Mouse (Mus musculus) gonadal fat pad, adult 2 months (tissue): ENCODE measurements around the gene Hist1h2ab. TPM values are rescaled to one million over a fixed set of nuclear protein-coding genes. Genes with fewer than 3 reads are reported as not detected.
"Not testable (repeated sequence)": the region's sequence is repeated elsewhere in the genome, so short reads cannot be mapped to it uniquely, and the experiment has no call there.

Experiments
- DNase-seq: peaks from one replicate; pipeline ENCODE4 v3.0.0-alpha.2; 2012; ENCODE audit warnings: low read depth
- polyA plus RNA-seq: library from polyadenylated mRNA; depleted of rRNA; stranded (reverse); fragments of >200 nt; gene quantifications from 2 replicates; pipeline ENCODE4 v1.2.3, GENCODE M21; 2012

The Hist1h2ab gene
- polyA plus RNA-seq, 1 experiment, result 2.9 TPM

- DNase-seq, result no peak
Observed at GRCm38 (mm10) chr13:23738041-23738440, 12.9 kb upstream of the Hist1h2ab start.

- no peak for DNase-seq
Observed at GRCm38 (mm10) chr13:23738677-23739068, 12.3 kb upstream of the Hist1h2ab start, which contains the start of gene Hist1h1c. TSS of gene Hist1h1c (plus strand) at chr13:23738808.

GRCm38 (mm10) chr13:23739069-23739921 lies 11.6 kb upstream of the Hist1h2ab start:
- no peak for DNase-seq

GRCm38 (mm10) chr13:23739922-23740252 lies 11.0 kb upstream of the Hist1h2ab start:
- DNase-seq, result no peak

GRCm38 (mm10) chr13:23740256-23740840 lies 10.6 kb upstream of the Hist1h2ab start:
- no peak for DNase-seq

- DNase-seq, result no peak
Observed at GRCm38 (mm10) chr13:23740910-23741309, 10.0 kb upstream of the Hist1h2ab start.

- no peak for DNase-seq
Observed at GRCm38 (mm10) chr13:23742007-23742406, 8.9 kb upstream of the Hist1h2ab start.

GRCm38 (mm10) chr13:23743215-23743614 lies 7.7 kb upstream of the Hist1h2ab start:
- DNase-seq, result no peak

GRCm38 (mm10) chr13:23743963-23744362 lies 7.0 kb upstream of the Hist1h2ab start:
- no peak for DNase-seq

GRCm38 (mm10) chr13:23744421-23745380 lies 6.2 kb upstream of the Hist1h2ab start:
- no peak for DNase-seq

GRCm38 (mm10) chr13:23745381-23746161 lies 5.4 kb upstream of the Hist1h2ab start, which contains the start of gene Hist1h3c:
TSS of gene Hist1h3c (minus strand) at chr13:23745602.
- DNase-seq, result no peak

GRCm38 (mm10) chr13:23746201-23747080 lies 4.5 kb upstream of the Hist1h2ab start, which contains the start of gene Hist1h2bb:
TSS of gene Hist1h2bb (plus strand) at chr13:23746734.
- DNase-seq, result not testable (repeated sequence)

GRCm38 (mm10) chr13:23747081-23747891 lies 3.6 kb upstream of the Hist1h2ab start:
- DNase-seq, result no peak

GRCm38 (mm10) chr13:23747892-23748288 lies 3.0 kb upstream of the Hist1h2ab start:
- DNase-seq, result no peak

- no peak for DNase-seq
Observed at GRCm38 (mm10) chr13:23749563-23750121, 1.3 kb upstream of the Hist1h2ab start.

- DNase-seq, result no peak
Observed at GRCm38 (mm10) chr13:23751478-23751956, 591 bp downstream of the Hist1h2ab start.

- not testable (repeated sequence) for DNase-seq
Observed at GRCm38 (mm10) chr13:23752067-23752741, 1.3 kb downstream of the Hist1h2ab start, which contains the start of gene Hist1h3b. TSS of gene Hist1h3b (plus strand) at chr13:23752267.

- DNase-seq, result no peak
Observed at GRCm38 (mm10) chr13:23752742-23753172, 1.8 kb downstream of the Hist1h2ab start.
